Mouse (Mus musculus) C2C12 (cell line): Measurements from ENCODE around the gene Wasf2. TPM values are rescaled to one million over a fixed set of nuclear protein-coding genes. Genes with fewer than 3 reads are reported as not detected.

ENCODE experiments used
- H3K27me3 ChIP-seq: one replicate; pipeline ENCODE4 v1.6.1; 2011; ENCODE audit not compliant: control insufficient read depth, insufficient read depth, insufficient read length
- H3K36me3 ChIP-seq: one replicate; pipeline ENCODE4 v1.6.1; 2011; ENCODE audit not compliant: control insufficient read depth, insufficient read depth
- H3K4me3 ChIP-seq: one replicate; pipeline ENCODE4 v1.5.1; 2011; ENCODE audit warnings: mild to moderate bottlenecking, control low read depth; ENCODE audit not compliant: poor library complexity, insufficient read depth, severe bottlenecking
- H3K79me2 ChIP-seq: one replicate; pipeline ENCODE4 v1.6.1; 2011; ENCODE audit not compliant: control insufficient read depth, insufficient read depth
- H3K79me3 ChIP-seq: one replicate; pipeline ENCODE4 v1.6.1; 2011; ENCODE audit warnings: low read depth, control low read depth
- H3ac ChIP-seq: one replicate; pipeline ENCODE3; 2011; ENCODE audit warnings: low read depth; ENCODE audit not compliant: control insufficient read depth, insufficient read length
- CEBPB ChIP-seq: IDR thresholded peaks from one replicate; pipeline ENCODE4 v1.6.1; 2011; ENCODE audit warnings: low read depth, mild to moderate bottlenecking, control low read depth, moderate library complexity
- CTCF ChIP-seq: IDR thresholded peaks from one replicate; pipeline ENCODE4 v1.5.1; 2011; ENCODE audit not compliant: control insufficient read depth, insufficient read depth, insufficient read length
- FOSL1 ChIP-seq: IDR thresholded peaks from one replicate; pipeline ENCODE4 v1.8.0; 2011; ENCODE audit warnings: mild to moderate bottlenecking, low read length; ENCODE audit not compliant: poor library complexity, insufficient read depth, severe bottlenecking
- MAX ChIP-seq: IDR thresholded peaks from one replicate; pipeline ENCODE4 v1.6.1; 2011; ENCODE audit warnings: mild to moderate bottlenecking, control low read depth
- MYOD1 ChIP-seq: IDR thresholded peaks from one replicate; pipeline ENCODE4 v1.6.1; 2011; ENCODE audit warnings: low read depth; ENCODE audit not compliant: control insufficient read depth, insufficient read length
- MYOG ChIP-seq: IDR thresholded peaks from one replicate; pipeline ENCODE4 v1.6.1; 2011; ENCODE audit not compliant: control insufficient read depth, insufficient read length; ENCODE audit errors: extremely low read depth
- USF1 ChIP-seq: IDR thresholded peaks from one replicate; pipeline ENCODE4 v1.6.1; 2011; ENCODE audit warnings: low read depth, mild to moderate bottlenecking, control low read depth, moderate library complexity
- polyA plus RNA-seq: library from polyadenylated mRNA; unstranded; fragments of >200 nt; fragmentation: generic; extraction: Trizol; gene quantifications from one replicate; pipeline ENCODE4 v1.2.1, GENCODE M21; 2012; ENCODE audit warnings: missing spikeins

Gene Wasf2
- polyA plus RNA-seq, 1 experiment = 52.1 TPM

GRCm38 (mm10) chr4:133179258-133179657, 49.0 kb downstream of the Wasf2 start:
- Histone ChIP-seq H3K36me3 (peaks cover 44% of the 10 kb centered on the region), H3K27me3 (no peaks in the 10 kb centered on the region), H3K4me3 (no peak overlapping the region), H3K79me3 (peaks cover 31% of the 10 kb centered on the region), H3ac (no peak overlapping the region), H3K79me2 (peaks cover 59% of the 10 kb centered on the region)
- no peak for TF ChIP-seq USF1
- TF ChIP-seq MYOG = no peak
- no peak for TF ChIP-seq MYOD1
- TF ChIP-seq CEBPB = no peak
- no peak for TF ChIP-seq CTCF
- TF ChIP-seq MAX = no peak
- no peak for TF ChIP-seq FOSL1

GRCm38 (mm10) chr4:133182439-133183033, 52.2 kb downstream of the Wasf2 start:
- H3K27me3 ChIP-seq = no peaks in the 10 kb centered on the region
- no peak overlapping the region for H3ac ChIP-seq
- H3K79me2 ChIP-seq = peaks cover 48% of the 10 kb centered on the region
- TF ChIP-seq CTCF (no peak), USF1 (no peak), MYOD1 (no peak), MAX (no peak), FOSL1 (no peak), CEBPB (no peak), MYOG (no peak)
- peaks cover 19% of the 10 kb centered on the region for H3K79me3 ChIP-seq
- no peak overlapping the region for H3K4me3 ChIP-seq
- peaks cover 44% of the 10 kb centered on the region for H3K36me3 ChIP-seq

- Histone ChIP-seq H3K79me3 (peaks cover 15% of the 10 kb centered on the region), H3K27me3 (no peaks in the 10 kb centered on the region), H3K79me2 (peaks cover 48% of the 10 kb centered on the region), H3K4me3 (no peak overlapping the region), H3ac (peak overlapping the region; percentile 4), H3K36me3 (peaks cover 49% of the 10 kb centered on the region)
- TF ChIP-seq MAX (no peak), FOSL1 (no peak), CEBPB (no peak), MYOG (no peak), CTCF (no peak), USF1 (no peak), MYOD1 (no peak)
Observed at GRCm38 (mm10) chr4:133184031-133184897, 54.0 kb downstream of the Wasf2 start.

- Histone ChIP-seq H3K27me3 (no peaks in the 10 kb centered on the region), H3K79me3 (peaks cover 10% of the 10 kb centered on the region), H3K36me3 (peaks cover 48% of the 10 kb centered on the region), H3K4me3 (no peak overlapping the region), H3ac (peak overlapping the region; percentile 4), H3K79me2 (peaks cover 48% of the 10 kb centered on the region)
- TF ChIP-seq CEBPB (peak; percentile 86), FOSL1 (no peak), CTCF (no peak), MAX (peak; percentile 85), MYOD1 (peak; percentile 73), MYOG (no peak), USF1 (no peak)
Observed at GRCm38 (mm10) chr4:133184898-133185665, 54.8 kb downstream of the Wasf2 start.

GRCm38 (mm10) chr4:133185893-133186292, 55.6 kb downstream of the Wasf2 start:
- Histone ChIP-seq H3K79me3 (peaks cover 9% of the 10 kb centered on the region), H3K4me3 (no peak overlapping the region), H3K36me3 (peaks cover 56% of the 10 kb centered on the region), H3ac (no peak overlapping the region), H3K27me3 (no peaks in the 10 kb centered on the region), H3K79me2 (peaks cover 43% of the 10 kb centered on the region)
- TF ChIP-seq FOSL1 (no peak), MYOD1 (no peak), USF1 (no peak), MAX (no peak), CTCF (no peak), MYOG (no peak), CEBPB (no peak)

GRCm38 (mm10) chr4:133186856-133187255, 56.6 kb downstream of the Wasf2 start:
- Histone ChIP-seq H3K79me2 (peaks cover 34% of the 10 kb centered on the region), H3K4me3 (no peak overlapping the region), H3K27me3 (no peaks in the 10 kb centered on the region), H3ac (no peak overlapping the region), H3K36me3 (peaks cover 59% of the 10 kb centered on the region), H3K79me3 (peaks cover 9% of the 10 kb centered on the region)
- TF ChIP-seq CEBPB = no peak
- no peak for TF ChIP-seq MYOG
- TF ChIP-seq USF1 = no peak
- TF ChIP-seq FOSL1 = no peak
- TF ChIP-seq CTCF = no peak
- TF ChIP-seq MAX = no peak
- no peak for TF ChIP-seq MYOD1
